Mouse (Mus musculus) left cerebral cortex, adult 8-10 months (tissue): Measurements from ENCODE around the gene Spo11. TPM values are rescaled to one million over a fixed set of nuclear protein-coding genes. Genes with fewer than 3 reads are reported as not detected.

ENCODE experiments used
- DNase-seq, 2 experiments: peaks; one replicate each; pipeline ENCODE4 v3.0.0; 2022; ENCODE audit warnings: low spot score in 2 of 2
- total RNA-seq, 4 experiments: library from RNA; stranded (reverse); gene quantifications; 2 replicates each; pipeline ENCODE4 v1.2.4; 2022

The Spo11 gene
- total RNA-seq, result under 1 TPM; 0.32 to 0.59 (median 0.41) TPM

- no peak for DNase-seq
Measured at GRCm38 (mm10) chr2:172977409-172978130, at the start of gene Spo11. Gene Spo11 (plus strand): TSS chr2:172977700.

GRCm38 (mm10) chr2:172929905-172930436 is 47.5 kb upstream of the Spo11 start:
- no peak for DNase-seq

- DNase-seq, result no peak
Measured at GRCm38 (mm10) chr2:172931137-172931898, 46.2 kb upstream of the Spo11 start.

- no peak for DNase-seq
Measured at GRCm38 (mm10) chr2:172933631-172934419, 43.7 kb upstream of the Spo11 start.

- no peak for DNase-seq
Measured at GRCm38 (mm10) chr2:172934420-172934788, 43.1 kb upstream of the Spo11 start.

GRCm38 (mm10) chr2:172934891-172935740 is 42.4 kb upstream of the Spo11 start:
- no peak for DNase-seq

GRCm38 (mm10) chr2:172935776-172936562 is 41.5 kb upstream of the Spo11 start:
- no peak for DNase-seq

GRCm38 (mm10) chr2:172936844-172937243 is 40.7 kb upstream of the Spo11 start:
- DNase-seq, result no peak

GRCm38 (mm10) chr2:172937326-172938190 is 39.9 kb upstream of the Spo11 start:
- DNase-seq, result no peak

GRCm38 (mm10) chr2:172938761-172939638 is 38.5 kb upstream of the Spo11 start:
- DNase-seq, result no peak

- no peak for DNase-seq
Measured at GRCm38 (mm10) chr2:172939639-172940002, 37.9 kb upstream of the Spo11 start.

GRCm38 (mm10) chr2:172940003-172940798 is 37.3 kb upstream of the Spo11 start, which contains the start of gene Bmp7:
Gene Bmp7 (minus strand): TSS chr2:172940321.
- DNase-seq, result peak in 1 of 2 experiments; percentile 27

- no peak for DNase-seq
Measured at GRCm38 (mm10) chr2:172940799-172941163, 36.7 kb upstream of the Spo11 start.

GRCm38 (mm10) chr2:172949051-172949450 is 28.4 kb upstream of the Spo11 start:
- no peak for DNase-seq

GRCm38 (mm10) chr2:172950119-172950676 is 27.3 kb upstream of the Spo11 start:
- no peak for DNase-seq

GRCm38 (mm10) chr2:172950722-172951121 is 26.8 kb upstream of the Spo11 start:
- no peak for DNase-seq

GRCm38 (mm10) chr2:172951976-172952375 is 25.5 kb upstream of the Spo11 start:
- DNase-seq, result no peak
